In genomic region chr4:45730862-45731831, GRCm38 (mm10) we compare ENCODE assay signal across 8 mouse cellular contexts.
DNase-seq lines count a peak whose midpoint lies in the region; ATAC-seq lines count a peak whose summit lies in the region.

No protein-coding gene starts in this region.

- peak overlapping the region; percentile 60; the same call in 1 of the 2 replicates for H3K27ac ChIP-seq in hindbrain, embryonic 11.5 days (ENCODE audit: low read depth, low read length)

- H3K9ac ChIP-seq in hindbrain, embryonic 11.5 days (ENCODE audit: low read depth, low read length): no peak overlapping the region

- ATAC-seq in hindbrain, embryonic 11.5 days (ENCODE audit: low FRiP score): peak; percentile 34; the same call in 1 of the 2 replicates
- ATAC-seq in megakaryocyte progenitor cell, adult 5-6 weeks (replicated peaks; ENCODE audit: poor library complexity): no peak; the same call in 1 of the 2 replicates

- H3K27me3 ChIP-seq in hindbrain, embryonic 11.5 days (ENCODE audit: control insufficient read depth, insufficient read depth, low read length): no peaks in the 10 kb centered on the region

- DNase-seq in kidney, postnatal 10 days: peak; percentile 38
- no peak for DNase-seq in kidney, adult 11 months
- peak; percentile 43 to 65 for DNase-seq in cerebellum, postnatal 25 days
- peak; percentile 63 for DNase-seq in hindbrain, embryonic 11.5 days (ENCODE audit: low spot score)
- DNase-seq in mesoderm, embryonic 11.5 days (ENCODE audit: low read depth, low spot score): peak; percentile 61
- DNase-seq in thymus, postnatal 4 days: no peak
- DNase-seq in frontal cortex, postnatal 10 days (ENCODE audit: low spot score in 2 of 2): no peak

- 35% methylated on average over 14 of the region's 14 CpGs for WGBS in hindbrain, embryonic 11.5 days

- H3K36me3 ChIP-seq in hindbrain, embryonic 11.5 days (ENCODE audit: control insufficient read depth, insufficient read depth, low read length): no peaks in the 10 kb centered on the region

- no peak overlapping the region for H3K4me3 ChIP-seq in hindbrain, embryonic 11.5 days (ENCODE audit: low read depth, low read length)

- no peaks in the 10 kb centered on the region for H3K9me3 ChIP-seq in hindbrain, embryonic 11.5 days (ENCODE audit: control insufficient read depth, low read length)

- peaks cover 3% of the 10 kb centered on the region; the same call in 1 of the 2 replicates for H3K4me1 ChIP-seq in hindbrain, embryonic 11.5 days (replicated peaks; ENCODE audit: control insufficient read depth, insufficient read depth, low read length)

- no peak overlapping the region for H3K4me2 ChIP-seq in hindbrain, embryonic 11.5 days (replicated peaks; ENCODE audit: low read depth, low read length)

Comparison
In these comparisons a context has a peak if more than half of its experiments do, and no peak if none do; other contexts are left out.
1. DNase-seq: peak in kidney, postnatal 10 days (single experiment), cerebellum, postnatal 25 days (2 of 2), hindbrain, embryonic 11.5 days (single experiment) and mesoderm, embryonic 11.5 days (single experiment); none in kidney, adult 11 months (single experiment), thymus, postnatal 4 days (single experiment) and frontal cortex, postnatal 10 days (0 of 2).